Mouse (Mus musculus): ENCODE measurements around the gene Hcn1. TPM values are rescaled to one million over a fixed set of nuclear protein-coding genes. Genes with fewer than 3 reads are reported as not detected.

Hcn1 gene
- total and polyA plus RNA-seq, 2 experiments from 2014 or later, result 1.1 to 5.2 TPM

DNA sequence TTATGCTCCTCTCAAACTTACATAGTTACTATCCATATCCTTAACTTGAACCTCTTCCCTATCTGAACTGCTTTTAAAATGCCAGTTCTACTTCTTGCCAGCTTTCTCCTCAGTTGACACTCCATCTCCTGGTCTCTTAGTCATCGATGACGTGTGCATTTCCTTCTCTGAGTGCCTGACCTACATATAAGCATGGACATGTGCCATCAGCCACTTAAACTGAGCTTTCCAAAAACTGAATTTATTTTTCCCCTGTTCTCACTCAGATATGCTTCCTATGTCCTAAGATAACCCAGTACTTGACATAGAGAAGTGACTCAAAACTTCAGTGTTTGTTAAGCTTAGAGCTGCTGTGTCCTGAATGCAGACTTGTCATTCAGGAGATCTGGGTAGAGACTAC lies 295.9 kb downstream of the Hcn1 start:
- DNase-seq (ENCODE audit: low spot score) (no peak), ATAC-seq (ENCODE audit: low FRiP score) (no peak)
- Histone ChIP-seq H3K27me3 (ENCODE audit: insufficient read depth, low read length) (no peaks in the 10 kb centered on the region), H3K36me3 (ENCODE audit: insufficient read depth, low read length) (no peaks in the 10 kb centered on the region), H3K4me2 (ENCODE audit: low read depth, low read length, poor library complexity, severe bottlenecking) (no peak overlapping the region), H3K27ac (ENCODE audit: low read depth, low read length) (no peak overlapping the region), H3K4me3 (ENCODE audit: low read depth, low read length) (no peak overlapping the region), H3K9me3 (ENCODE audit: low read length) (no peaks in the 10 kb centered on the region), H3K4me1 (ENCODE audit: insufficient read depth, low read length) (no peaks in the 10 kb centered on the region), H3K9ac (replicated peaks; ENCODE audit: low read length, poor library complexity, severe bottlenecking) (no peak overlapping the region)
- 78% methylated on average over 2 of the region's 2 CpGs for WGBS
- TF ChIP-seq CTCF (IDR thresholded peaks at IDR 0.05), result no peak

DNA sequence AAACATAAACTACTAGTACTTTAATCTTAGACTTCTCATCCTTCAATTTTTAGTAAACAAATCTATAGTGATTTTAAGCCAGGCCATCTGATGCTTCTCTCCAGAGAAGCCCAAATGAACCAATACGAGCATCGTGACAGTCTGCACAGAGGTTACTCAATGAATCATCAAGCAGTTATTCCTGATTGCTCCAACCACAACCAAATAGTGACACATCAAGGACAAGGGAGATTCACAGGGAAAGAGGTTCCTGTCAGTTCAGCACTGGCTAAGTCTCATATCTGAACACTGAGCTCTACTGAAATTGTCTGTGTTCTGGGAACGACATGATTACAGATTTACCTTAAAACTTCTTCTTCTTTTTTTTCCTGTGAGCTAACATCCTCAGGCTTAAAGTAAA lies 305.7 kb downstream of the Hcn1 start:
- Histone ChIP-seq H3K27me3 (ENCODE audit: insufficient read depth, low read length) (no peaks in the 10 kb centered on the region), H3K9ac (replicated peaks; ENCODE audit: low read length, poor library complexity, severe bottlenecking) (no peak overlapping the region), H3K4me2 (ENCODE audit: low read depth, low read length, poor library complexity, severe bottlenecking) (no peak overlapping the region), H3K4me3 (ENCODE audit: low read depth, low read length) (no peak overlapping the region), H3K9me3 (ENCODE audit: low read length) (no peaks in the 10 kb centered on the region), H3K27ac (ENCODE audit: low read depth, low read length) (no peak overlapping the region), H3K36me3 (ENCODE audit: insufficient read depth, low read length) (no peaks in the 10 kb centered on the region), H3K4me1 (ENCODE audit: insufficient read depth, low read length) (no peaks in the 10 kb centered on the region)
- WGBS, result 90% methylated on average over 3 of the region's 3 CpGs
- ATAC-seq (ENCODE audit: low FRiP score) (no peak), DNase-seq (ENCODE audit: low spot score) (no peak)
- no peak for TF ChIP-seq CTCF (IDR thresholded peaks at IDR 0.05)

DNA sequence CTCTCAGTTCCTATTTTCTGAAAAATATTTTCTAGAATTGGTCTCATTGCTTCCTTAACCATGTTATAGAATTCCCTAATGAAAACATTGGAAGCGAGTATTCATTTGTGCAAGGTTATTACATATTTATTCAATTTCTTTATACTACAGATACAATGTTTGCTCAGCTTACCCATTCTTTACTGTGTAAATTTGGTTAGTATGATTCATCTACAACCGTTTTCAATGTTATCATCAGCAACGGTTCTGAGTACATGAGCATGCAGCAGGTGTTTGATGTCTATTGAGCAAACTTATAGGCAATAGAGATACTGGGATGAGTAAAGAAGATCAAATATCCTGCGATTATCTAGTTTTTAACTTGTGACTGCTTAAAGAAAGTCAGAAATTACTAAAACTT lies 327.6 kb downstream of the Hcn1 start:
- H3K27me3 ChIP-seq (ENCODE audit: insufficient read depth, low read length), result no peaks in the 10 kb centered on the region
- WGBS, result 87% methylated on average over 4 of the region's 4 CpGs
- H3K36me3 ChIP-seq (ENCODE audit: insufficient read depth, low read length), result no peaks in the 10 kb centered on the region
- H3K4me1 ChIP-seq (ENCODE audit: insufficient read depth, low read length), result no peaks in the 10 kb centered on the region
- no peak for TF ChIP-seq CTCF (IDR thresholded peaks at IDR 0.05)
- DNase-seq (ENCODE audit: low spot score) (no peak), ATAC-seq (ENCODE audit: low FRiP score) (no peak)
- no peak overlapping the region for H3K27ac ChIP-seq (ENCODE audit: low read depth, low read length)
- H3K9ac ChIP-seq (replicated peaks; ENCODE audit: low read length, poor library complexity, severe bottlenecking), result no peak overlapping the region
- H3K9me3 ChIP-seq (ENCODE audit: low read length), result no peaks in the 10 kb centered on the region
- no peak overlapping the region for H3K4me3 ChIP-seq (ENCODE audit: low read depth, low read length)
- no peak overlapping the region for H3K4me2 ChIP-seq (ENCODE audit: low read depth, low read length, poor library complexity, severe bottlenecking)

DNA sequence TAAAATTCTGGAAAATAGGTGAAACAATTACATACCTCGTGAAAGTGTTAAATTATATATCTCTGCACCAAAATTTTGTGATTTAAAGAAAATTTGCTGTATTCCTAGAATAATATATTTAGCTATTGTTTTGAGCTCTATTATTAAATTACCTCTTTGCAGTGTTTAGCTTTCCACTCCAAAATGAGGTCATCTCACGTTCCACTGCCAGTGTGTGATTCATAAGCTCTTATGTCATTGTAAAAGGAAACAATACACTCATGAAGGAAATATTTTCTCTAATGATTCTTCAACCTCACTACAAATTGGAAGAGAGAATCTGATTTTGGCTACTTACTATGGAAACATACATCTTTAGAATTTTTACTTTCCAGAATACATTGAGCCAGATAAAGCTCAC lies 329.6 kb downstream of the Hcn1 start:
- Histone ChIP-seq H3K9ac (replicated peaks; ENCODE audit: low read length, poor library complexity, severe bottlenecking) (no peak overlapping the region), H3K9me3 (ENCODE audit: low read length) (no peaks in the 10 kb centered on the region), H3K27me3 (ENCODE audit: insufficient read depth, low read length) (no peaks in the 10 kb centered on the region), H3K27ac (ENCODE audit: low read depth, low read length) (no peak overlapping the region), H3K36me3 (ENCODE audit: insufficient read depth, low read length) (no peaks in the 10 kb centered on the region), H3K4me3 (ENCODE audit: low read depth, low read length) (no peak overlapping the region), H3K4me1 (ENCODE audit: insufficient read depth, low read length) (no peaks in the 10 kb centered on the region), H3K4me2 (ENCODE audit: low read depth, low read length, poor library complexity, severe bottlenecking) (no peak overlapping the region)
- TF ChIP-seq CTCF (IDR thresholded peaks at IDR 0.05), result no peak
- ATAC-seq (ENCODE audit: low FRiP score), result no peak
- DNase-seq (ENCODE audit: low spot score), result no peak
- WGBS, result 59% methylated on average over 2 of the region's 2 CpGs

DNA sequence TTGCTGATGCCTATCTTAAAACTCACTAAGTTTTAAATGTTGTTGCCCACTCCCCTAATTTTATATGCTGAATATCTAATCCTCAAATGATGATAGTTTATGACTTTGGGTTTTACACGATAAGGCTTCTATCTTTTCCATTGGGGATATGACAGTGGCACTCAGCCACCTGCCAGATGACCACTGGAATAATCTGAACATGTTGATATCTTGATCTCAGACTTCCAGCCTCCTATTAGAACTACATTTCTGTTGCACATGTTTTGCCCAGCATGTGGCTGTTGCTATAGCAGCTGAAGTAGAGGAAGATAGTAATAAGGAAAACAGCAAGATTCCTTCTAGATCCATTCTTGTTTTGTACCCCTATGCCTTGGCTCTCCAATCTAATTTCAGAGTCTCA lies 336.6 kb downstream of the Hcn1 start:
- peak; percentile 54 for DNase-seq (ENCODE audit: low spot score)
- no peak for TF ChIP-seq CTCF (IDR thresholded peaks at IDR 0.05)
- H3K4me2 ChIP-seq (ENCODE audit: low read depth, low read length, poor library complexity, severe bottlenecking), result no peak overlapping the region
- H3K9ac ChIP-seq (replicated peaks; ENCODE audit: low read length, poor library complexity, severe bottlenecking), result no peak overlapping the region
- 55% methylated on average over 1 of the region's 1 CpGs for WGBS
- H3K4me3 ChIP-seq (ENCODE audit: low read depth, low read length), result no peak overlapping the region
- ATAC-seq (ENCODE audit: low FRiP score), result no peak
- no peaks in the 10 kb centered on the region for H3K27me3 ChIP-seq (ENCODE audit: insufficient read depth, low read length)
- no peaks in the 10 kb centered on the region for H3K4me1 ChIP-seq (ENCODE audit: insufficient read depth, low read length)
- H3K9me3 ChIP-seq (ENCODE audit: low read length), result no peaks in the 10 kb centered on the region
- H3K36me3 ChIP-seq (ENCODE audit: insufficient read depth, low read length), result no peaks in the 10 kb centered on the region
- no peak overlapping the region for H3K27ac ChIP-seq (ENCODE audit: low read depth, low read length)

DNA sequence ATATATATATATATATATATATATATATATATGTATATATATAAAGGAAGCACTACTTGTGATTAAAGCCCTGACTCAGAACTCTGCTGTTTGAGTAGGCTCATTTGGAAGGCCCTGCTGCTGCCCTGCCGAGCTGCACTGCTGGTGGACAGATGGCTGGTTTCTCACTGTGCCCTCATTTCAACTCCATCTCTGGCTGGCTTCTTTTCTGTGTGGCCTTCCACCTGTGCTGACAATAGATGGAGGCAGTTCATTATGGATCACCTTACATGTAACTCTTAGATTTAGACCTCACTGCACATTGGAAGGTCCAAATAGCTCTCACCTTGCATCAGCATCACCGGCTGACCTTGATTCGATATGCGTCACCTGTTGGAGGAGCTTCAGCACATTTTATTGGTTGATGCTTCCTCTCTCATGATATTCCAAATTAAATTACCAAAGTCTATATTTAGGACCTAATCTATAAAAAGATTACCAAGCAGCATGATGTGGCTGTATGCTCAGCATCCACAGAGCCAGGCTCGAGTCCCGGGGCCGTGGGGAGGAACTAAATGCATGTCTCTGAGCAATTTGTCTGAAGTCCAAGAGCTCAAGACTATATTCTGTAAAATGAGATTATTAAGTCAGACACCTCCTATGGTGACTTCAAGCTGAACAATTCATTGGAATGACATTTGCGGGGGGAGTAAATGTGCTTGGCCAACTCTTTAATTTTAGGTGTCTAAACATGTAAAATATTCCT lies 338.6 kb downstream of the Hcn1 start:
- Histone ChIP-seq H3K36me3 (ENCODE audit: insufficient read depth, low read length) (no peaks in the 10 kb centered on the region), H3K9ac (replicated peaks; ENCODE audit: low read length, poor library complexity, severe bottlenecking) (no peak overlapping the region), H3K4me3 (ENCODE audit: low read depth, low read length) (no peak overlapping the region), H3K27me3 (ENCODE audit: insufficient read depth, low read length) (no peaks in the 10 kb centered on the region), H3K4me1 (ENCODE audit: insufficient read depth, low read length) (no peaks in the 10 kb centered on the region), H3K4me2 (ENCODE audit: low read depth, low read length, poor library complexity, severe bottlenecking) (no peak overlapping the region), H3K27ac (ENCODE audit: low read depth, low read length) (no peak overlapping the region), H3K9me3 (ENCODE audit: low read length) (no peaks in the 10 kb centered on the region)
- TF ChIP-seq CTCF (IDR thresholded peaks at IDR 0.05), result no peak
- ATAC-seq (ENCODE audit: low FRiP score) (peak; percentile 49; the same call in 1 of the 2 replicates), DNase-seq (ENCODE audit: low spot score) (peak; percentile 72)
- 88% methylated on average over 8 of the region's 8 CpGs for WGBS

Measured in midbrain, postnatal 0 days (tissue).